Mouse (Mus musculus) granulocyte monocyte progenitor cell, adult 5-6 weeks (primary cell): ENCODE measurements around the gene Tmem47. TPM values are rescaled to one million over a fixed set of nuclear protein-coding genes. Genes with fewer than 3 reads are reported as not detected.

Experiments used
- ATAC-seq: replicated peaks from 2 replicates; pipeline ENCODE4 v1.8.0; 2016; ENCODE audit warnings: mild to moderate bottlenecking, moderate TSS enrichment, inconsistent platforms; ENCODE audit not compliant: poor library complexity, severe bottlenecking
- total RNA-seq, 2 experiments: library from RNA; stranded (forward) in 1 of 2; stranded (reverse) in 1 of 2; fragments of 200-712, 200-1000 nt in 1 of 2; fragments of >200 nt in 1 of 2; fragmentation: Nextera tagmentation in 1 of 2; gene quantifications; 2 replicates each; pipeline ENCODE4 v1.2.3; 2014 to 2017

Tmem47 gene
- not detected in 2 replicates for total RNA-seq (2014; fragmentation: Nextera tagmentation)
- not detected in 2 replicates for total RNA-seq (2017)

DNA sequence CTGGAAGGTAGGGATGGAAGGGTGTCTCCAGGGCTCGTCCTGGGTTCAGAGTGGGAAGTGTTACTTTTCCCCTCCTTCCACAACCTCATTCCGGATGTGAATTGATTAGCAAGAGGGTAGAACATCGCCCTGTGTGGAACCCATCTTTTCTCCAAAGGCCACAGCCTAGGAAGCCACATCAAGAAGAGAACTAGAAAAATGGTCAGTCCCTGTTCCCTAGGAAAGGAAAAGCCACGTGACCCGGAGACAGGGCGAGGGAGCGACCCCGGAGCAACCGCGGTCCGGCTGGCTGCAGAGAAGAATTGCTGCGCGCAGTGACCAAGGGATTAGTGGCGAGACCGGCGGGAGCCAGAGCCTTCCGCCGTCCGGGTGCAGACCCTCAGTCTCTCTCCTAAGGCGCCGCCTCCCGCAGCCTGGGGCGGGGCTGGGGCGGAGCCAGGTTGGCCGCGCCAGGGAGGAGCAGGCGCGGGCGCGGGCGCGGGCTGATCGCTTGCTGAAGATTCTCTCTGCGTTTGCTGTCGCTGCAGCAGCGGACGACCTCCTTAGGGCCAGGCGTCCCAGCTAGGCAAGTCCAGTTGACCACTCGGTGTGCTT is at the start of gene Tmem47:
Gene Tmem47, plus strand, starts transcription at position 489 of the 594 bp plus-strand sequence.
- no peak; the same call in 1 of the 2 replicates for ATAC-seq

DNA sequence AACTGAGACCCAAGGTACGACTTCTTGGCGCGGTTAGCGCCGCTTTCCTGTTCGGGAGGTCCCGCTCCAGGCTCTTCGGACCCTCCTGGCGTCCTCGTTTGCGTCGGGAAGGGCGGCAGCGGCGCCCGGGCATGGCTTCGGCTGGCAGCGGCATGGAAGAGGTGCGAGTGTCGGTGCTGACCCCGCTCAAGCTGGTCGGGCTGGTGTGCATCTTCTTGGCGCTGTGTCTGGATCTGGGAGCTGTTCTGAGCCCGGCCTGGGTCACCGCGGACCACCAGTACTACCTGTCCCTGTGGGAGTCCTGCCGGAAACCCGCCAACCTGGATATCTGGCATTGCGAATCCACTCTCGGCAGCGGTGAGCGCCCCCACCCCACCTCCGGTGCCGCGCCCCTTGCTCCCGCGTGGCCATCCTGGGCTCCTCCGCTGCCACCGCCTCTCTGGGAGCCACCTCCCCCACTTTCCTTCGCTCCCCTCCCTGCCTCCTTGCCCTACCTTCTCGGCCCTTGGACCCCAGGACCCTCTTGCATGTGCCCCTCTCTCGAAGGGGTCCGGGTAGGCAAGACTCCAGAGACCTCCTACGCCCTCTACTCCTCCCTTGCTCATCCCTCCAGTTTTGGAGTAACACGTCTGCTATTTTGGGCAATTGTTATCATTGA is 435 bp downstream of the Tmem47 start:
- ATAC-seq = no peak

DNA sequence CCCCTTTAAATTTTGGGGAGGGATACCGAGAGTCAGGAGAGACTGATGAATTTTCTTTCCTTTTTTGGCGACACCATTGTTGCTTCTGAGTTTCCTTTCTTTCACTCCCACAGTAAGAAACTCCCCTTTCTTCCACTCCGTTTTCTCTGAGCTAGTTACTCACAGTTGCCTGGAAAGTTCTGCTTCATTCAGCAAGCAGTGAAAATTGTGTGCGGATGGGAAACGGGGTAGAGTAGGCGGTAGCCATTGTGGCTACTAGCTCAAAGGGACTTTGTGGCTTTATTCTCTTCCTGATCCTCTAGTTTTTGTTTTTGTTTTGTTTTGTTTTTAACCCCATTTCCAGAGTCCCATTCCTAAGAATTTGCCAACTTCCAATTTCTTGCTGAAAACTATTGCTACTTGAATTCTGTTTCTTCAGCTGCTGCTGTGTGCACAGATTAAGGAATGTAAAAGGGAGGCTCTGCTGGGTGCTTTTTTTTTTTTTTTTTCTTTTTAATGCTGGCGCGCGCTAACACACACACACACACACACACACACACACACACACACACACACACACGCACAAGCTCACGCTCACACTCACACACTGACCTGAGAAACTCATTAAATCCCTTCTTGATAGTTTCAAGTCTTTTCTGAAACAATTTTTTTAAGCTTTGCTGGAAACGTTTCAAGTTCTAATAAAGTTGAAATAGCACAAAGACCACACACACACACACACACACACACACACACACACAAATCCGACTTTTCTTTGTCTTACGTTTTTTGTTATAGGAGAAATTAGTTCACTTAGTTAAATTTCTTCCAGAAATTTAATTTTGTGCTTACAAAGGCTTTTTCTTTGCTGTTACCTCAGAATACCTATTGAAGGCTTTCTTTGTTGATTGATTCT is 1.5 kb downstream of the Tmem47 start:
- no peak for ATAC-seq

DNA sequence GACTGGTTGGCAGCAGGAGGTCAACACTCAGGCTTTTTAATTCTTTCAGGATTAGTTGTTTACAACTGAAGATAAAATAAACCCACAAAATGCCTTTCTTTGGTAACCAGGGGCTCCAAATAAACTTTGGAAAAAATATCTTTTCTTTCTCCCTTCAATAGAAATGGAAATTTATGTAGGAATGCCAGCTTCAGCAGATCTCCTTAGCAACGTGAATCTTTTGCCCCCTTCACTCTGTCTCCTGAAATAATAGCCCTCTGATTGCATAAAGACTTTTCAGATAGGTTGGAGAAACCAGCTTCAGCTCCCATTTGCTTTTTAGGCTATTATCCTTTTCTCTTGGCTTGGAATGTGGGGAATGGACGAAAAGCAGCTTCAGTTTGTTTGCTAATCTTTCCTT is 2.2 kb downstream of the Tmem47 start:
- no peak for ATAC-seq

DNA sequence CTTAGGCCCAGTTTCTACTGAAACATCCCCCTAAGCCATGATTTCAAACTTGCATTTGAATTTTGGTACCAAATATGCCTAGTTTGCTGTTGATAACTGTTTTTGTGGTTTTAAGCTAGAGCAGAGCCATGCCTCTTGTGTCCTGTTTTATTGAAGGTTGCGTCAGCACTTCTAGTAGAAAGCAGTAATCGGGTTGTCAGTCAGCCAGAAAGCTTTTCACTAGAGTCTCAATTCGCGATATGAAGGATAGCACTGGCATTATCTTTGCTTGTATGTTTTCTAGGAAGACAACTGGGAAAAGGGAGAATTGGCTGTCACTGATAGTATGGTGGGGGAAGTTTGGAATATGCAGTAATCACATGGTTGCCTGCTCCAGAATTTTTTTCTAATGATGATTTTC is 3.3 kb downstream of the Tmem47 start:
- ATAC-seq = no peak

DNA sequence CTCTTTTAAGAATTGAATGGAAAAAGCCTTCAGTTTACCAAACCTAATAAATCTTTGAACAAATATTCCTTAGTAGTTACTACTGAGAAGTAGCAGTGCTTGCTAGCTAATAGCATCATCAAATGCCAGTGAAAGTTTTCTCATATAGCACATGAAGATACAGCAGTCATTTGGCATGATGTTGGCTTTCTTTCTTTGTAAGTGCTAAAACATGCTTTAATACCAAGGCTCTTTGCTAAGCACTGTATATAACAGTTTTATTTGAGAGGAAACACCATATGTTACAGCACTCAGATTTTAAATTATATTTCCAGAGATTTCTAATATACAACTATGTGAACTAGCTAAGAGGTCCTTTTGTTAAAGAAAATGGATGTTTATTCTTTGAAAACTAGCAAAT is 8.0 kb downstream of the Tmem47 start:
- no peak for ATAC-seq

DNA sequence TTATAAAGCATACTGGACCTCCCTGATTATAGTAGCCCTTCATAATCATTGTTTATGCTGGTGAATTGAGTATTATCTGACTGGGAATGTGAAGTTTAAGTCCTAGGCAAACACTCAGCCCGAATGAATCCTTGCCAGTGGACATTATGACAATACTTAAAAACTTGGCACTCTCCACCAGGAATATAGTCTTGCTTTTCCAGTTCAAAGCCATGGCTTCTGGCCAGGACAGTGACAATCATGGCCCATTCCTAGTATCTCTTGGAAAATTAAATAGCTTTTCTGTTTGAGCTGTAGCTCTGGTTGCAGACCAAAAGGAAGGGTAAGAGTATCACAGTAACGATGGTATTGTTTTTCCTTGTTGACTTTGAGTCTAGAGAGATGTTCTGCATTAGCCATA is 10.5 kb downstream of the Tmem47 start:
- no peak for ATAC-seq

DNA sequence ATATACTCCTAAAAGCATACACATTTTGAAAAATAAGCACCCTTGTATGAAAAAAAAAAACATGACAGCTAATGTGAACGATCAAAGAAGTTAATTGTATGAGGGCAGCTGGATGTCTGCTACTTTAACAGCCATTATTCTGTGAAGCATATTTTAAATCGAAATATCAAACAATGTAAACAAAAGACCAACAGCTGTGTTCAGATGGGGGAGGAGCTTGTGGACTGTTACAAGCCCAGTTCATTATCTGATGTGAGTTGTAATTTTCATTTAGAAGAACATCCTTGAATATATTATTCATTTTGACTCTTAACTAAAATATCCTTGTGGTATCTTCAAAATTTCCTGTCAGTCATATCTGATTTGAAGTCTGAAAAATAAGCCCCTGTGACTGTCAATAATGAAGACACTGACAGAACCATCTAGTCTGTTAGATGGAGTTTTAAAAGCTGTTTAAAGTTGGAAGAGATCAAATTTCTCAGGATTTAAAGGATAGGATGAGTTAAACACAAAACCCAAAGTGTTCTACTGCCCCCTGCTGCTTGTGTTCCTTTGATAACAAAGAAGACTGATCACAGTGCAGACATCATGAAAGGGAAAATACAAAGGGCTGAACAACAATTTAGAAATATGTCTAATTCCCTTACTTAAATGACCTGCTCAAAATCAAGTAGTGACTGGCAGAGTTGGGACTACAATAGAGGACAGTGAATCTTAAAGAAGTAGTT is 14.7 kb downstream of the Tmem47 start:
- ATAC-seq = no peak

DNA sequence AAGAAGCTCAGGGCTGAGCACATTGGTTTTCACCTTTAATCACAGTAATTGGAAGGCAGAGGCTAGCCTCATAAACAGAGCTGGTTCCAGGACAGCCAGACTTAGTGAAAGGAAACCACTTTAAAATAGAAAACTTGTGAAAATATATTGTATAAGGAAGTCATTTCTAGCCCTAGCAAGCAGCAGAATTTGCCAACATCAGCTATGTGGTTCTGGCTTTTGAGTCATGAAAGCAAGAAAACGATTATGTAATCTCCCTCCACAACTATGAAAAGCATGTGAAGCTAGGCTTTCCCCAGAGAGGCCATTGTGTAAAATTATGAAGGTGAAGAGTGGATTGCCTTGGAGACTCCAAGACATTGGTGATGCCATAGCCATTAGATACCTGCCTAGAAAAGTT is 76.9 kb downstream of the Tmem47 start:
- ATAC-seq = no peak
